Mouse (Mus musculus) heart, adult 9 months (tissue): ENCODE measurements at regions not wholly inside any gene's neighbourhood (a gene's known extent, or its start where the extent isn't known, plus 50 kb on each side); places are given as distances from the start of the nearest gene placed in this dataset.
A peak's percentile ranks its signal among the peaks of the same experiment; 100 is the strongest.

Source experiments
- DNase-seq, 2 experiments: peaks; one replicate each; pipeline ENCODE4 v3.0.0; 2022; ENCODE audit warnings: low spot score in 2 of 2

- DNase-seq: no peak
These were observed 86.9 kb downstream of the Alx1 start for GRCm38 (mm10) chr10:102943156-102943555.

GRCm38 (mm10) chr10:102940823-102941519 lies 89.0 kb downstream of the Alx1 start:
- DNase-seq: no peak

- no peak for DNase-seq
These were observed 98.6 kb downstream of the Alx1 start for GRCm38 (mm10) chr10:102931445-102931844.

GRCm38 (mm10) chr10:102928651-102929050 lies 101.4 kb downstream of the Alx1 start:
- DNase-seq: no peak

GRCm38 (mm10) chr10:102897368-102897767 lies 132.6 kb downstream of the Alx1 start:
- DNase-seq: peak in 1 of 2 experiments; percentile 1

- DNase-seq: no peak
These were observed 134.1 kb downstream of the Alx1 start for GRCm38 (mm10) chr10:102895952-102896351.

- DNase-seq: no peak
These were observed 137.6 kb downstream of the Alx1 start for GRCm38 (mm10) chr10:102892373-102892772.

- no peak for DNase-seq
These were observed 140.3 kb downstream of the Alx1 start for GRCm38 (mm10) chr10:102889709-102890108.

GRCm38 (mm10) chr10:102881824-102882438 lies 148.1 kb downstream of the Alx1 start:
- DNase-seq: no peak

- no peak for DNase-seq
These were observed 152.0 kb downstream of the Alx1 start for GRCm38 (mm10) chr10:102878010-102878409.

GRCm38 (mm10) chr10:102876946-102877345 lies 153.1 kb downstream of the Alx1 start:
- DNase-seq: no peak

GRCm38 (mm10) chr10:102866920-102867319 lies 163.1 kb downstream of the Alx1 start:
- DNase-seq: no peak

- no peak for DNase-seq
These were observed 193.3 kb downstream of the Alx1 start for GRCm38 (mm10) chr10:102836567-102837224.

- DNase-seq: no peak
These were observed 194.2 kb downstream of the Alx1 start for GRCm38 (mm10) chr10:102835814-102836213.

- no peak for DNase-seq
These were observed 200.4 kb downstream of the Alx1 start for GRCm38 (mm10) chr10:102829606-102830005.

- DNase-seq: no peak
These were observed 206.6 kb downstream of the Alx1 start for GRCm38 (mm10) chr10:102823434-102823833.

- no peak for DNase-seq
These were observed 228.6 kb downstream of the Alx1 start for GRCm38 (mm10) chr10:102801391-102801790.

GRCm38 (mm10) chr10:102779243-102779642 lies 250.8 kb downstream of the Alx1 start:
- no peak for DNase-seq

GRCm38 (mm10) chr10:102763696-102764095 lies 251.7 kb downstream of the Rassf9 start:
- no peak for DNase-seq

GRCm38 (mm10) chr10:102762378-102762777 lies 250.4 kb downstream of the Rassf9 start:
- DNase-seq: no peak

- DNase-seq: peak; percentile 19 to 40
These were observed 223.2 kb downstream of the Rassf9 start for GRCm38 (mm10) chr10:102735207-102735606.

GRCm38 (mm10) chr10:102732420-102732819 lies 220.4 kb downstream of the Rassf9 start:
- peak; percentile 12 to 35 for DNase-seq

- DNase-seq: peak; percentile 44 to 76
These were observed 200.2 kb downstream of the Rassf9 start for GRCm38 (mm10) chr10:102712263-102712662.
